Mouse (Mus musculus) kidney, embryonic 15.5 days (tissue): ENCODE results near the gene Dpep1. TPM values are rescaled to one million over a fixed set of nuclear protein-coding genes. Genes with fewer than 3 reads are reported as not detected.
"Not testable (repeated sequence)": the region's sequence is repeated elsewhere in the genome, so short reads cannot be mapped to it uniquely, and the experiment has no call there.

Experiments used
- ATAC-seq: fragments of 200-750 bp; cut with Nextera tagmentation; replicated peaks from 2 replicates; pipeline ENCODE4 v1.8.0; 2017; ENCODE audit warnings: moderate TSS enrichment; ENCODE audit not compliant: low FRiP score
- H3K27ac ChIP-seq: fragments of 300-500 bp; sonication (generic); 2 replicates; pipeline ENCODE4 v1.5.1; 2015; ENCODE audit warnings: mild to moderate bottlenecking, inconsistent platforms
- H3K27me3 ChIP-seq: fragments of 300-500 bp; sonication (generic); 2 replicates; pipeline ENCODE4 v1.6.1; 2015; ENCODE audit warnings: inconsistent platforms
- H3K36me3 ChIP-seq: fragments of 300-500 bp; sonication (generic); 2 replicates; pipeline ENCODE4 v1.6.1; 2015; ENCODE audit warnings: inconsistent platforms
- H3K4me1 ChIP-seq: fragments of 300-500 bp; sonication (generic); 2 replicates; pipeline ENCODE4 v1.6.1; 2015; ENCODE audit warnings: inconsistent platforms
- H3K4me2 ChIP-seq: fragments of 300-500 bp; sonication (generic); 2 replicates; pipeline ENCODE4 v1.6.1; 2015; ENCODE audit warnings: moderate library complexity, mild to moderate bottlenecking, inconsistent platforms
- H3K4me3 ChIP-seq: fragments of 300-500 bp; sonication (generic); replicated peaks from 2 replicates; pipeline ENCODE4 v1.5.1; 2015; ENCODE audit warnings: mild to moderate bottlenecking, inconsistent platforms
- H3K9ac ChIP-seq: fragments of 300-500 bp; sonication (generic); 2 replicates; pipeline ENCODE4 v1.6.1; 2015; ENCODE audit warnings: mild to moderate bottlenecking, inconsistent platforms
- H3K9me3 ChIP-seq: fragments of 300-500 bp; sonication (generic); replicated peaks from 2 replicates; pipeline ENCODE4 v1.6.1; 2016; ENCODE audit warnings: inconsistent platforms
- WGBS: fragments of 180-500 bp; shearing (Covaris S2); methylation state at CpG from one replicate; pipeline ENCODE4 v1.1.7; 2015; ENCODE audit warnings: mixed read lengths; 5-methylcytosine and 5-hydroxymethylcytosine counted together
- polyA plus RNA-seq: library from polyadenylated mRNA; unstranded; fragments of >200 nt; fragmentation: Nextera tagmentation; extraction: Ambion mirVana; gene quantifications from 2 replicates; pipeline ENCODE4 v1.2.1, GENCODE M21; 2015

The Dpep1 gene
- polyA plus RNA-seq, 1 experiment from 2014 or later, result 5.5 TPM

- WGBS, result 64% methylated on average over 3 of the region's 3 CpGs
- no peak overlapping the region for H3K4me2 ChIP-seq
- no peak for ATAC-seq
- H3K4me3 ChIP-seq, result no peak overlapping the region
- H3K4me1 ChIP-seq, result peaks cover 16% of the 10 kb centered on the region
- H3K27me3 ChIP-seq, result no peaks in the 10 kb centered on the region
- H3K9me3 ChIP-seq, result peaks cover 9% of the 10 kb centered on the region; the same call in 1 of the 2 replicates
- no peak overlapping the region for H3K27ac ChIP-seq
- no peaks in the 10 kb centered on the region for H3K36me3 ChIP-seq
- H3K9ac ChIP-seq, result no peak overlapping the region
Observed at GRCm38 (mm10) chr8:123181391-123181790, 4.7 kb upstream of the Dpep1 start.

GRCm38 (mm10) chr8:123188006-123188405, 2.0 kb downstream of the Dpep1 start:
- no peak overlapping the region for H3K4me3 ChIP-seq
- H3K27me3 ChIP-seq, result no peaks in the 10 kb centered on the region; the same call in 1 of the 2 replicates
- H3K4me2 ChIP-seq, result no peak overlapping the region
- no peaks in the 10 kb centered on the region for H3K36me3 ChIP-seq
- H3K4me1 ChIP-seq, result peaks cover 33% of the 10 kb centered on the region
- H3K9ac ChIP-seq, result no peak overlapping the region
- ATAC-seq, result no peak
- H3K27ac ChIP-seq, result no peak overlapping the region
- no peaks in the 10 kb centered on the region for H3K9me3 ChIP-seq
- WGBS, result 66% methylated on average over 2 of the region's 2 CpGs

GRCm38 (mm10) chr8:123188841-123189240, 2.8 kb downstream of the Dpep1 start:
- H3K9me3 ChIP-seq, result no peaks in the 10 kb centered on the region
- H3K27ac ChIP-seq, result no peak overlapping the region
- no peak overlapping the region for H3K4me3 ChIP-seq
- H3K4me1 ChIP-seq, result peaks cover 33% of the 10 kb centered on the region
- no peak overlapping the region for H3K9ac ChIP-seq
- no peaks in the 10 kb centered on the region for H3K36me3 ChIP-seq
- no peak overlapping the region for H3K4me2 ChIP-seq
- no peak for ATAC-seq
- no peaks in the 10 kb centered on the region; the same call in 1 of the 2 replicates for H3K27me3 ChIP-seq
- 66% methylated on average over 7 of the region's 7 CpGs for WGBS

GRCm38 (mm10) chr8:123190678-123191077, 4.6 kb downstream of the Dpep1 start:
- WGBS, result 3% methylated on average over 9 of the region's 9 CpGs
- Histone ChIP-seq H3K36me3 (no peaks in the 10 kb centered on the region), H3K9me3 (no peaks in the 10 kb centered on the region), H3K27ac (no peak overlapping the region), H3K4me3 (no peak overlapping the region), H3K4me2 (peak overlapping the region; percentile 42), H3K9ac (no peak overlapping the region), H3K27me3 (no peaks in the 10 kb centered on the region; the same call in 1 of the 2 replicates), H3K4me1 (peaks cover 25% of the 10 kb centered on the region)
- ATAC-seq, result no peak

GRCm38 (mm10) chr8:123191908-123192307, 5.9 kb downstream of the Dpep1 start:
- Histone ChIP-seq H3K4me2 (no peak overlapping the region), H3K27me3 (no peaks in the 10 kb centered on the region; the same call in 1 of the 2 replicates), H3K4me1 (peaks cover 13% of the 10 kb centered on the region), H3K9me3 (no peaks in the 10 kb centered on the region), H3K4me3 (no peak overlapping the region), H3K27ac (no peak overlapping the region), H3K36me3 (no peaks in the 10 kb centered on the region), H3K9ac (no peak overlapping the region)
- no peak for ATAC-seq
- 62% methylated on average over 8 of the region's 8 CpGs for WGBS

- WGBS, result 82% methylated on average over 9 of the region's 9 CpGs
- peaks cover 10% of the 10 kb centered on the region for H3K4me1 ChIP-seq
- no peak overlapping the region for H3K4me2 ChIP-seq
- H3K9me3 ChIP-seq, result no peaks in the 10 kb centered on the region
- no peak for ATAC-seq
- no peaks in the 10 kb centered on the region for H3K27me3 ChIP-seq
- H3K27ac ChIP-seq, result no peak overlapping the region
- H3K4me3 ChIP-seq, result no peak overlapping the region
- H3K9ac ChIP-seq, result no peak overlapping the region
- no peaks in the 10 kb centered on the region for H3K36me3 ChIP-seq
Observed at GRCm38 (mm10) chr8:123193771-123194170, 7.7 kb downstream of the Dpep1 start.

GRCm38 (mm10) chr8:123197016-123197415, 11.0 kb downstream of the Dpep1 start:
- not testable (repeated sequence) for ATAC-seq, H3K36me3 ChIP-seq, H3K4me3 ChIP-seq, H3K4me2 ChIP-seq, H3K4me1 ChIP-seq, H3K27me3 ChIP-seq, H3K9me3 ChIP-seq, H3K9ac ChIP-seq, H3K27ac ChIP-seq
- 72% methylated on average over 5 of the region's 5 CpGs for WGBS

GRCm38 (mm10) chr8:123199864-123200263, 13.8 kb downstream of the Dpep1 start:
- H3K4me2 ChIP-seq, result no peak overlapping the region
- no peaks in the 10 kb centered on the region for H3K9me3 ChIP-seq
- peaks cover 10% of the 10 kb centered on the region; the same call in 1 of the 2 replicates for H3K36me3 ChIP-seq
- H3K27ac ChIP-seq, result no peak overlapping the region
- no peak overlapping the region for H3K4me3 ChIP-seq
- no peaks in the 10 kb centered on the region for H3K4me1 ChIP-seq
- ATAC-seq, result no peak
- H3K27me3 ChIP-seq, result no peaks in the 10 kb centered on the region
- no peak overlapping the region for H3K9ac ChIP-seq
- WGBS, result 61% methylated on average over 14 of the region's 14 CpGs

- no peak overlapping the region for H3K4me3 ChIP-seq
- peaks cover 31% of the 10 kb centered on the region for H3K36me3 ChIP-seq
- H3K27ac ChIP-seq, result no peak overlapping the region
- no peaks in the 10 kb centered on the region for H3K9me3 ChIP-seq
- WGBS, result 29% methylated on average over 5 of the region's 5 CpGs
- no peaks in the 10 kb centered on the region for H3K27me3 ChIP-seq
- H3K4me1 ChIP-seq, result no peaks in the 10 kb centered on the region
- no peak for ATAC-seq
- H3K4me2 ChIP-seq, result no peak overlapping the region
- no peak overlapping the region for H3K9ac ChIP-seq
Observed at GRCm38 (mm10) chr8:123202288-123202687, 16.2 kb downstream of the Dpep1 start.

- no peak for ATAC-seq
- no peak overlapping the region for H3K9ac ChIP-seq
- H3K27ac ChIP-seq, result no peak overlapping the region
- H3K27me3 ChIP-seq, result no peaks in the 10 kb centered on the region
- H3K36me3 ChIP-seq, result peaks cover 44% of the 10 kb centered on the region
- 83% methylated on average over 3 of the region's 3 CpGs for WGBS
- no peaks in the 10 kb centered on the region for H3K9me3 ChIP-seq
- H3K4me1 ChIP-seq, result no peaks in the 10 kb centered on the region
- H3K4me2 ChIP-seq, result no peak overlapping the region
- no peak overlapping the region for H3K4me3 ChIP-seq
Observed at GRCm38 (mm10) chr8:123203571-123203970, 17.5 kb downstream of the Dpep1 start.

GRCm38 (mm10) chr8:123211876-123212275, 25.8 kb downstream of the Dpep1 start:
- Histone ChIP-seq H3K4me3 (peak overlapping the region; percentile 94), H3K27ac (no peak overlapping the region), H3K36me3 (peaks cover 36% of the 10 kb centered on the region), H3K4me1 (peaks cover 23% of the 10 kb centered on the region), H3K27me3 (no peaks in the 10 kb centered on the region), H3K4me2 (peak overlapping the region; percentile 88), H3K9me3 (no peaks in the 10 kb centered on the region), H3K9ac (peak overlapping the region; percentile 96)
- WGBS, result 40% methylated on average over 10 of the region's 10 CpGs
- ATAC-seq, result no peak

- H3K9me3 ChIP-seq, result no peaks in the 10 kb centered on the region
Observed at GRCm38 (mm10) chr8:123212321-123213117, 26.5 kb downstream of the Dpep1 start, which contains the start of the genes Chmp1a and Spata33. TSS of gene Chmp1a (minus strand) at chr8:123212763. TSS of gene Spata33 (plus strand) at chr8:123212832.

More at GRCm38 (mm10) chr8:123212321-123213117, 26.5 kb downstream of the Dpep1 start, which contains the start of the genes Chmp1a and Spata33:
- peak within 1 kb of the TSS; percentile 88 for H3K4me2 ChIP-seq
- peak within 1 kb of the TSS; percentile 94 for H3K4me3 ChIP-seq
- peaks cover 23% of the 10 kb centered on the region for H3K4me1 ChIP-seq
- no peaks in the 10 kb centered on the region for H3K27me3 ChIP-seq
- under 1% methylated on average over 75 of the region's 76 CpGs for WGBS
- peak; percentile 97 for ATAC-seq
- H3K36me3 ChIP-seq, result peaks cover 29% of the 10 kb centered on the region
- peak within 1 kb of the TSS; percentile 96 for H3K9ac ChIP-seq
- peak within 1 kb of the TSS; percentile 81 for H3K27ac ChIP-seq
